Mouse (Mus musculus) natural killer cell, adult 2 months (primary cell): ENCODE measurements around the gene Hapln2.

Source experiments
- DNase-seq, 2 experiments: peaks; one replicate each; pipeline ENCODE4 v3.0.0; 2022; ENCODE audit warnings: low spot score in 2 of 2

The Hapln2 gene

DNA sequence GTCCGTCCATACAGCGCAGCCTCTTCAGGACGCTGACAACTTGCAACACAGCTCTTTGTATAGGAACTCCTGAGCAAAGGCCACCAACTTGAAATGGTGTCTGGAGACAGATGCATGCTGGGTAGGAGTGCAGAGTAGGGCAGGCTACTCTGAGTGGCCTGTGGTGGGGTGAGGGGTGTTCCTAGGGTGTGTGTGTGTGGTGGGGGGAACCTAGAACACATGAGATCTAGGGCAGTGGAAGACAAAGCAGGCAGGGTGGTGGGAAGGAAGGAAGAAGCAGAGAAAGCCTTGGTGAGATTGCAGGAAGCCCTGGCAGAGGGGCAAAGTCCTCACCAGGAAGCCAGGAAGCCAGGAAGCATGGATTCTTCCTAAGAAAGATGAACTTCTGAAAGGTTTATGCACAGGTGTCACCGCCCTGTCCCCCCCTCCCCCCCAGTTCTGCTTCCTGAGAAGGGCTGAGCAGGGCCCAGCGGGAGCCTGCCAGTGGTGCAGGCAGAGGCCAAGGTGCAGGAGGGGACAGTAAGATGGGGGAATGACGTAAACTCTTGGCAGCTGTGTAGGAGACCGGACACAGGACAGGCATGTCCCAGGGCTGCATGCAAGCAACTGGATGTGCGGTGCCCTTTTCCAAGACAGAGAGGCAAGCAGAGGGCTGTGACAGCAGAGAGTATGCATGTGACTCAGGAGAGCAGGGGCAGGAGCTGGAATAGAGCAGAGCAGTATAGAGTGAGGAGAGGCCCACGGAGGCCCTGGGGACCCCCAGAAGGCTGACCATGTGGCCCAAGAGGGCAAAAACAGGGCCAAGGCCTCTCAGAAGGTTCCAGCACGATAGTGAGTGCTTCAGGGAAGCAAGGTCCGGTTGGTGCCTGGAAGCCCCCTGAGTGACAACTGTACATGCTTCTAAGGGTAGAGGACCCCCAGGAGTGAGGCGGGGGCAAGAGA, 45.2 kb downstream of the Hapln2 start:
- DNase-seq = no peak

DNA sequence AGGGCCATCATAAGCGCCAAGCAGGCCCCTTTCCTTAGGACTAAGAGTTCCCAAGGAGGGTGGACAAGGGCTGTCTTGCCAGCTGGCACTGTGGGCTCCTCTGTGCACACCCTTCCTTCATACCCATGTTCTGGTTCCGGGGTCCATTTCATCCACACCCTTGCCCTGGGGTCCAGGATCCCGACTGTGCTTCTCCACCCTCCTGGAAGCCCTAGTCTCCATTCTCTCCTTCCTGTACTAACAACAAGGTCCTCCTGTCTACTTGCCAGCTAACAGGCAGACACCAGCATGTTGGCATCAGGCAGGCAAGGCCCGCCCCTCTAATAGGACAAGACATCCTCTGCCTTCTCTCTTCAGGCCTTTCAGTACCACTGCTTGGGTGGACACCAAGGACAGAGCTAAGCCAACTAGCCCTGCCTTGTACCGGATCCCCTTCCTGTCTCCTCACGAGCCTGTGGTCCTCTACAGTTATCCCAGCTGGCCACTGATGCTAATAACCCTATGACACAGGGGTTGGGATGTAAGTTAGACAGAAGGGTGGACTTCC, 46.1 kb downstream of the Hapln2 start:
- DNase-seq = no peak

DNA sequence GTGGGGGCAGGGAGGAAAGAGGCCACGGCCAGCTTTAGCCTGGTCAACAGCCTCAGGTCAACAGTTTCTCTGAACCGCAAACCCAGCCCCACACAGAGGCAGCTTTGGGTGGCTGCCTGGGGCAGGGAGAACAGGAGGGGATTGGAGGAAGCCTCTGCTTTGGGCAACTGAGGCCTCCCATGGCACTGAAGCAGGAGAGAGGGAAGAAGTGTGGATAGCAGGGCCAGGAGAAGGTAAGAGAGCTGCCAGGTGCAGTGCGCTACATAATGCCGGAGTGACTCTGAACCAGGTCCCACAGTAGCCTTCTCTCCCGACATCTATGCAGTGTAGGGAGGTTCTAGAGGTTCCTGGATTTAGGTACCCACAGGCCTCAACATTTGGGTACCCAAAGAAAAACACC, 46.7 kb downstream of the Hapln2 start:
- DNase-seq = no peak

DNA sequence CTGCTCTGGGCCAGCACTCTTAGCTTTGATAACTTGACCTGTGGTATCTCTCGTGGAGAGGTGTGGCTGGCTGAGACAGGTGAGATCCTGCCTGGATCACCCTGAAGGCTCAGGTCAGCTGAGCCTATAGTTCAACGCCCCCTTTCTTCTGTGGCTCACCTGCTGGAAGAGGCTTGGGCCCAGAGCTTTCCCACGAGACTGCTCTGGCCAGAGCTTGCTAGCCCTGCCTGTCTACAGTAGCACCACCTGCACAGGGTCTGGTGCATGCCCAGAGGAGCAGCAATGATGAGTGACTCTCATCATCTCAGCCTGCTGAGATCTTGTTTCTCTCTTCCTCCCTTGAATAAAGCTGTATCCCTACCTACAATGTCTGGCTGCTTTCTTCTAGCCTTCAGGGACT, 47.3 kb downstream of the Hapln2 start:
- no peak for DNase-seq

DNA sequence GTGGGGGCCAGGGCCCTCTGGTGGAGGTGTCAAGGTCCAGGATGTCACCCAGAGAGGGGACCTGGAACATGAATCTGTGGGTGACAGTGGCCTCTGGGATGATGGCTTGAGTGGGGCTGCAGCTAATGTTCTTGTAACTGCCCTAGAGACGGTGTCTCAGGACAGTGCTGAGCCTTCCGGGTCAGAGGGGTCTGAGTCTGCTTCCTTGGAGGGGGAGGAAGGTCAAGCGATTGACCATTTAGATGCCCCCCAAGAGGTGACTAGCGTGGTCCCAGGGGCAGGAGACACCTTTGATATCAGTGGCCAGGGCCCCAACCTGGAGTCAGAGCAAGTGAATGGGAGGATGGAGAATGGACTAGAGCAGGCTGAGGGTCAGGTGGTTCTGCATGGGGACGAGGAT, 47.9 kb downstream of the Hapln2 start:
- no peak for DNase-seq

DNA sequence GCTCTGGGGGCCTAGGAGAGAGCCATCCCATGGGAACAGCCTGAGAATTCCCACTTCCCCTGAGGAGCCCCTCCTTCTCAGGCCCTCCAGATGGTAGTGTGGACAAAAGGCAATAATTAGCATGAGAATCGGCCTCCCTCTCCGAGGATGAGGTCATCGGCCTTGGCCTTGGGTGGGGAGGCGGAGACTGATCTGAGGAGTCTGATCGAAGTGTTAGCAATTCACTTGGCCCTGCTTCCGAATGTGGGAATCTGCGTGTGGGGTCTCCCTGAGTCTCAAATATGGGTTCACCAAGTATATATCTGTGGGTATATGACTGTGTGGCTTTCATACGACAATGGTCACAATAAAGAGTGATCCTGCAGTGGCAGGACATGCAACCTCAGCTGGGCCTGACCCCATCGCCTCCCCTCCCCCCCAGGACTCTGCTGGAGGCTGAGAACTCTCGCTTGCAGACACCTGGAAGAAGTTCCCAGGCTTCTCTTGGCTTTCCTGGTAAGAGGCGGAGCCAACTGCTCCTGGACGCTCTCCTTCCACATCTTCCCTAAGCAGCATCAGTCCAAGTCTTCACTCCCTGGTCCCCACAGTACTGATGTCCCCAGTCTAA, 52.9 kb downstream of the Hapln2 start:
- DNase-seq = no peak

DNA sequence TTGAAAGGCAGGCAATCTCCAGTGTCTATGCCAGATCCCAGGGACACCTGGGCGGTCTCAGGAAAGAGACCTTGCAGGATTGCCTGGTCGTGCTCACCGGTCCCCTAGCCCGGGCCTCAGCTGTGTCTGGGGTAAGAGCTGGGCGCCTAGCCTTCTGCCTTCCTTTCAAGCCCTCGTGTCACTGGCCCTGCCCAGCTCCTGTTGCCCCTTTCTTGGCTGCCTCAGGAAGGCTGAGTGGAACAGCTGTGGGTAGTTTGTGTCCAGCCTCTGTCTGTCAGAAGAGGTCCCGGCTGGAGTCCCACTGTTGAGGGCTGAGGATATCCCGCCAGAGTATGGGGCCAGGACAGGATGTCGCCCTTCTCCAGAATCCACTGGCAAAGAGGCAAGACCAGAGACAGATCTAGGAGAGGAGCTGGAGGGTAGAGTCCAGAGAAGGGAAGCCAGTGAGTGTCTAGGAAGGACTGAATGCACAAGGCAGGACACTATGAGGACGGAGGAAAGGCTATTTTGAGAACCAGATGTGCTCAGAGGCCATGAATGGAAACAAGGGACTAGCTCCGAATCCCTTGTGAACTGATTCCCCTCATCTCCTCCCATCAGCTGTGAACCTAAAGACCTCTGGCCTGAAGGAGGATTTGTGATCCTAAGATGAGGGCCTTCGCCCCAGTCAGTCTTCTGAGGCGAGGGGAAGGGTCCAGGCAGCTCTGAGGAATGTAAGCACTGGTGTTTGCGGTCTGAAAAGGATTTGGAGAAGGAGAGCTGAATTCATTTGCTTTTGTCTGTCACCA, 53.6 kb downstream of the Hapln2 start:
- no peak for DNase-seq

DNA sequence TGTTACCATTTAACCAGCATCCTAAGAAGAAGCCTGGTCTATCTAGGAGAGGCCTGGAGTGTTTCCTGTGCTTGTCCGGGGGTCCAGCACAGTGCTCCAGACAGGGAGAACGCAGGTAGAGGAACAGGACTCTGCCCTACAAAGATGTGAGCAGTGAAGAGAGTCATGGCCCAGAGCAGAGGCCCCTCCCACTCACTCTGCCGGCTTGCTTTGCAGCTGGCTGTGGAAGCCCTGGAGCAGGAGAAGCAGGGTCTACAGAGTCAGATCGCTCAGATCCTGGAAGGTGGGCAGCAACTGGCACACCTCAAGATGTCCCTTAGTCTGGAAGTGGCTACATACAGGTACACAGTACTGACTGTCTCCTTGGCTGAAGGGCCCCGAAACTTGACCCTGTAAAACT, 54.6 kb downstream of the Hapln2 start:
- no peak for DNase-seq

DNA sequence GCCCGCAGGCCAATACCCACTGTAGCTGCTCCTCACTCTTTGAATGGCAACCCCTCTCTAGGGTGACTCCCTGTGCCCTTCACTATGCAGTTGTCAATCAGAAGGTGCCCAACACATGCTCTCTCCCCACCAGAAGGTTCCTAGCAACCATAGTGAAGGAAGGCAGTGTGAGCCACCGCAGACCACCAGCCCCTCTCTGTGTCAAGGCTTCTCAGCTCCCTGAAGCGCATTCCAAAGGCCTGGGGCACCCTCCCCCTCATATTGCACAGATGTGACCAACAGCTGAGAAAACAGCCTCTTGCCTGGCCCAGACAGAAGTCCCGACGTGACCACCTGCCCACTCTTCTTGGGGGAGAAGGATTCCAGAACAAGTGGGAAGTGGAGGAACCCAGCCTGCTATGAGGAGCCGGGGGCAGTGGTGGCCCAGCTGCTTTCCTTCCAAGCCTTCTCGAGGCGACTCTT, 55.1 kb downstream of the Hapln2 start:
- DNase-seq = no peak
